Mouse (Mus musculus): ENCODE measurements around the gene R3hdml.

DNA sequence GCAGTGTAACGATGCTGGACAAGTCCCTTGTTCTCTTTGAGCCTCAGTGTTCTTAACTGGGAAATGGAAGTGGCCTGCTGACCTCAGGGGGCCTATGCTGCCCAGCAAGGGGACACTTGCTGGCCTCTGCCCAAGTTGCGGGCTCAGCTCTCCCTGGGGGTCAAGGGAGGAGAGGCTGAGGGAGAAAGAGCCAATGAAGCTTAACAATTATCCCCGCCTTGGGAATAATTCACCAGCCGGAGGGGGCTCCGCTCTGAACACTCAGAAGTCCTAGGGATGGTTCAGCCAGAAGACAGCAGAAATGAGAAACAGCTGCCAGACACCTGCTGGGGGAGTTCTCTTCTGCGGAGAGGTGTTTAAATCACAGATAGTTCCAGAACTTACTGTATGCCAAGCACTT is 57.7 kb downstream of the R3hdml start:
- TF ChIP-seq FLI1 (IDR thresholded peaks at IDR 0.05; ENCODE audit: low read length) (no peak), GATA1 (IDR thresholded peaks at IDR 0.05; ENCODE audit: borderline replicate concordance, low read length) (no peak)
